Mouse (Mus musculus) layer of hippocampus, postnatal 14 days (tissue): ENCODE measurements at regions not wholly inside any gene's neighbourhood (a gene's known extent, or its start where the extent isn't known, plus 50 kb on each side); places are given as distances from the start of the nearest gene placed in this dataset.
"Not testable (repeated sequence)": the region's sequence is repeated elsewhere in the genome, so short reads cannot be mapped to it uniquely, and the experiment has no call there.

ENCODE experiments used
- DNase-seq, 2 experiments: peaks; one replicate each; pipeline ENCODE4 v3.0.0; 2021 to 2022; ENCODE audit warnings: low spot score in 2 of 2, mixed read lengths in 1 of 2

GRCm38 (mm10) chr1:101524447-101524846 lies 1751.9 kb downstream of the Cntnap5b start:
- no peak for DNase-seq

GRCm38 (mm10) chr1:101530001-101530400 lies 1757.4 kb downstream of the Cntnap5b start:
- DNase-seq = no peak

GRCm38 (mm10) chr1:101572256-101572655 lies 1799.7 kb downstream of the Cntnap5b start:
- DNase-seq = peak; percentile 12 to 63

- DNase-seq = peak in 1 of 2 experiments; percentile 4
These were observed 1812.9 kb downstream of the Cntnap5b start for GRCm38 (mm10) chr1:101585325-101586028.

GRCm38 (mm10) chr1:101628461-101628860 lies 1855.9 kb downstream of the Cntnap5b start:
- DNase-seq = no peak

- no peak for DNase-seq
These were observed 1856.4 kb downstream of the Cntnap5b start for GRCm38 (mm10) chr1:101629006-101629405.

GRCm38 (mm10) chr1:101664287-101664686 lies 1891.7 kb downstream of the Cntnap5b start:
- not testable (repeated sequence) for DNase-seq

- DNase-seq = peak in 1 of 2 experiments; percentile 1
These were observed 1911.3 kb downstream of the Cntnap5b start for GRCm38 (mm10) chr1:101683772-101684434.

GRCm38 (mm10) chr1:101684983-101685382 lies 1912.4 kb downstream of the Cntnap5b start:
- DNase-seq = no peak
